Mouse (Mus musculus) Muller cell, postnatal 12 days (primary cell): Measurements from ENCODE around the gene Zer1.
A peak's percentile ranks its signal among the peaks of the same experiment; 100 is the strongest.
"Not testable (repeated sequence)": the region's sequence is repeated elsewhere in the genome, so short reads cannot be mapped to it uniquely, and the experiment has no call there.

Experiments
- DNase-seq: peaks from one replicate; pipeline ENCODE4 v3.0.0-alpha.2; 2015; ENCODE audit errors: inconsistent ontology term

Gene Zer1

DNA sequence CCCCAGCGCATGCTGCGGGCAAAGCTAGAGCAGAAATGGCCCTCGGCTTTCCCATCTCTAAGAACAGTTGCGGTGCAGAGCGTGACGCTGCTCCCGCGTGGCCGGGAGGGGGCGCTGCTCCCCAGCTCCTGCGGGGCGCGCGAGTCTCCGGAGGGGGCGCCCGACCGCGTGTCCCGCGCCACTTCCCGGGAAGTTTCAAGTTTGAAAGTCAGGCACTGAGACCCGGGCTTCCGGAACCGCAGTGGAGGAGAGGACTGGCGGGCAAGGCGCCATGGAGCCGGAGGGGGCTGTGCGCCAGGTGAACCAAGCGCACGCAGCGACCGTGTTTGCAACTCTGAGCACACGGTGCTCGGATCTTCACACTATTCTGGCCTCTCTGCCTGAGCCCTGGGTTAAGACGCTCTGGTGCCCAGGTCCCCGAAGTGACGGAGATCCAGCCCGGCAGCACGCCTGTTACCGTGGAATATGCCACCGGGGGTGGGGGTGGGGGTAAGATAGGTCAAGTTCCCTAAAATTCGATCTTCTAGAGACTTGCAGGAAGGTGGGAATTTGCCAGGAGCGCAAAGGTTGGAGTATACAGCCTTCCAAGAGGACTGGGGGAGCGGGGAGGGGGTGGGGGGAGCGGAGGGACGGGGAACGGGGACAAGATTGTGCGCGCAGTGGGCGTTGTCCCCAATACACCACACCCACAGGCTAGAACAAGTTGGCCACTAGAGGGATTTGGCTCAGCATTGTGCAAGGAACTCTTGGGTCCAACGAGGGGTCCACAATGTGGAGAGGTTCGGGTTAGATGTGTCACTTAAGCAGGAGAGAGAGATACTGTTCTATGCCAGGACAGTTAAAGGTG is 46.7 kb downstream of the Zer1 start, which contains the start of gene Pkn3:
Pkn3 (plus strand) TSS at position 183 of the 847 bp plus-strand sequence.
- DNase-seq = peak; percentile 87

DNA sequence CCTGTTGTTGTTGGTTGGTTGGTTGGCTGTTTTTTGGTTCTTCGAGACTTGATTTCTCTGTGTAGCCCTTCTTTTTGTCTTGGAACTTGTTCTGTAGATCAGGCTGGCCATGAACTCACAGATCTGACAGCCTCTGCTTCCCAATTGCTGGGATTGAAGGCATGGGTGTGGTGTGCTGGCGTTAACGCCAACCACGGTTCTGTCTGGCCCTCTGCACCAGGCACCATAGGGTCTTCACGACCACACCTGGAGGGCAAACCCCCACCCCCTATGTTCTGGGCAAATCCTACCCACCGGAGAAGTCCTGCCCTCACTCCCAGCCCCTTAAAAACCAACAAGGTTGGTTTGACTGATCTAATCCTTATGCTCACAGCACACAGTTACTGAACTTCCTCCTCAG is 47.4 kb downstream of the Zer1 start:
- DNase-seq = no peak

DNA sequence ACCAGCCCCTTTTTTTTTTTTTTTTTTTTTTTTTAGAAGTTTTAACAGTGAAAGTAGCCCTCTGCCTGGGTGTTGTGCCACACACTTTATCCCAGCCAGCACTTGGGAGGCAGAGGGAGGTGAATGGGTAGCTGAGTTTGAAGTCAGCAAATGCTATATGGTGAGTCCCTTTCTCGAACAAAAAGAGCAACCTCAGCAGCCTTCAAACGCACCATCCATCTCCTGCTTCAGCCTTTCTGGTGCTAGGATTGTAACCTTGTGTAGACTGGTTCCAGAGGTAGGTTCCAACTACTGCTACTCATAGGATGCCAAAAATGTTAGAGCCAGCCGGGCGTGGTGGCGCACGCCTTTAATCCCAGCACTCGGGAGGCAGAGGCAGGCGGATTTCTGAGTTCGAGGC is 47.9 kb downstream of the Zer1 start:
- no peak for DNase-seq

DNA sequence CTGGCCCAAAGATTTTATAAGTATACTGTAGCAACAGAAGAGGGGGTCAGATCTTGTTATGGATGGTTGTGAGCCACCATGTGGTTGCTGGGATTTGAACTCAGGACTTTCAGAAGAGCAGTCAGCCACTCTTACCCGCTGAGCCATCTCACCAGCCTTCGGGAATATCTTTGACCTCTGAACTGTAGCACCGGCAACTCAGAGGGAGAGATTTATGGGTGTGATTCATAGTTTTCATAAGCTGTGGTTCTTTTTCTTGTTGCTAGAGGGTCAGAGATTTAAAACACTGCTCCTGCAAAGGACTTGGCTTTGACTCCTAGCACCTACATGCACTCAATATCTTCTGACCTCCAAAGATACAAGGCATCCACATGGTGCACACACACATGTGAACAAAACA is 48.8 kb downstream of the Zer1 start:
- no peak for DNase-seq

DNA sequence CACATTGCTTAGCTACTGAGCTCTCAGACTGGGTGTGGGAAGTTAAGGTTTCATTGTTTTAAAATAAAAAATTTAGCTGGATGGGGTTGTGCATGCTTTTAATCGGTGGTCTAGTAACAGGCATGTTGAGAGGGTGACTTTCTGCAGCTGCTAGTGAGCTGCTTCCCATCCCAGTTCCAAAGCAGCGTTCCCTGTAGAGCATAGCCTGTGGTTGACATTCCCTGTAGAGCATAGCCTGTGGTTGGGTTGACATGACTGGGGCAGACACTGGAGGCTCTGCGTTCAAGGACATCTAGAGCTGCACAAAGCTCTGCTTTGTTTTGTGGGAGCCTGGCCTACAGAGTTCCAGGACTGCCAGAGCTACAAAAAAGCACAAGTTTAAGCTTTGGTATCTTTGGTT is 51.1 kb downstream of the Zer1 start:
- no peak for DNase-seq

DNA sequence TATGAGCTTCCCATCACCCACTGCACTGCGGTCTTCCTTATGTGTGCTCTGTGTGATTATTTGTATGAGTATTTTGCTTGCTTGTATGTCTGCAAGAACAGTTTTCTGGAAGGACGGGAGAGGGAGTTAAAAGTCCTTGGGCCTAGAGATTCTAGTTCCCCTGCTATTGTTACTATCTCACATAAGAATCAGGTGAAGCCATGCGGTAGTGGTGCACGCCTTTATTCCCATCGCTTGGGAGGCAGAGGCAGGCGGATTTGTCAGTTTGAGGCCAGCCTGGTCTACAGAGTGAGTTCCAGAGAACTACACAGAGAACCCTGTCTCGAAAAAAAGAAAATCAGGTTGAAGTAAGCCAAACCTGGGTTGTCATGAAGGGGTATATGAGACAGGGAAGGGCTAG is 51.5 kb downstream of the Zer1 start:
- DNase-seq = no peak

DNA sequence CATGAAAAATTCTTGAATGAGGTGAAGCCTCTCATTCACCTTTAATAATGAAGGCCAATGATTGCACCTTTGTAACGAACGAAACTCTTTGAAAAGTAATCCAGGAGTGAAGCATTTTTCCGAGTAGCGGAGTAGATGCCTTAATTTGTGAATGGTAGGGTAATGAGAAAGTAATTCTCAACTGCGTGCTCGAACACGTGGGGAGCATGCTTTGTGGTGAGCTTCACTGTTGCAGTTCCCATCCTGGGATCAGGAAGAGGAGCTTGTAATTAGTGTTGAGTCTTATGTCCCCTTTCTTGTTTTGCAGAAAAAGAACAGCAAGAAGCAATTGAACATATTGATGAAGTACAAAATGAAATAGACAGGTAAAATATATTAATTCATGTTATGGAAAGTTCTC is 56.4 kb downstream of the Zer1 start:
- DNase-seq = no peak

DNA sequence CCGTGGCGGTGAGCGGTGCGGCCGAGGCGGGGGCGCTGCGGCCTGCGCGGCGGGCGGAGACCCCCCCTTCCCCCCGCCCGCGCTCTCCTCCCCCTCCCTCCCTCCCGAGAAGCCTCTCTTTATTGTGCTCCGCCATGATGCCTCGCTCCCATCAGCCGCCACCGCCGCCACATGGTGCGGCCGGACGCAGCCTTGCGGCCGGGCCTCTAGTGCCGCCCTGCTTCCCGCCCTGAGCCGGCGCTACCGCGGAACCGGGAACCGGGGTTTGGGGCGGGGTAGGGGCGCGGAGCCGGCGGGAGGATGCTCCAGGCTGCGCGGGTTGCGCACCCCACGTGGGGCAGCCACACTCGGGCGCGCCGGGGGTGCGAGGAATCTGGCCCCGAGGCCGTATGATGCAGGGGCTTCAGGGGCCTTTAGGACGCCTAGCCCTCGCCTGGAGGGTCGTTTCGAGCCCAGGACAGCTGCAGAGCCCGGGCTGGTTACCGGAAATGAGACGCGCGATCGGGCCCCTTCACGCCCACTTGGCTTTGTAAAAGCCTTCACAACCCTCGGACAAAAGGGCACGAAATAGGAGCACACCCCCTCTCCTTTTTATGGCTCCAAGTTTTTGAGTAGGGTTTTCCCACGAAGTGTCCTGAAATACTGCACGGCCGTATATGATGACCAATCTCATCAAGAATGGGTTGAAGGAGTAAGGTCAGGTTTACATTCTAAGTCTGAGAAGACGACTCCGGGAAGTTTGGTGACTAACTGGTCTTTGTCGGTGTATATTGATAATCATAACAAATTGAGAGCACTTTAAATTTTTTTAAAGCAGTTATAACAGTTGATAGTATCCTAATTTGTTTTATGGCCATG is 57.1 kb downstream of the Zer1 start:
- peak; percentile 50 for DNase-seq

DNA sequence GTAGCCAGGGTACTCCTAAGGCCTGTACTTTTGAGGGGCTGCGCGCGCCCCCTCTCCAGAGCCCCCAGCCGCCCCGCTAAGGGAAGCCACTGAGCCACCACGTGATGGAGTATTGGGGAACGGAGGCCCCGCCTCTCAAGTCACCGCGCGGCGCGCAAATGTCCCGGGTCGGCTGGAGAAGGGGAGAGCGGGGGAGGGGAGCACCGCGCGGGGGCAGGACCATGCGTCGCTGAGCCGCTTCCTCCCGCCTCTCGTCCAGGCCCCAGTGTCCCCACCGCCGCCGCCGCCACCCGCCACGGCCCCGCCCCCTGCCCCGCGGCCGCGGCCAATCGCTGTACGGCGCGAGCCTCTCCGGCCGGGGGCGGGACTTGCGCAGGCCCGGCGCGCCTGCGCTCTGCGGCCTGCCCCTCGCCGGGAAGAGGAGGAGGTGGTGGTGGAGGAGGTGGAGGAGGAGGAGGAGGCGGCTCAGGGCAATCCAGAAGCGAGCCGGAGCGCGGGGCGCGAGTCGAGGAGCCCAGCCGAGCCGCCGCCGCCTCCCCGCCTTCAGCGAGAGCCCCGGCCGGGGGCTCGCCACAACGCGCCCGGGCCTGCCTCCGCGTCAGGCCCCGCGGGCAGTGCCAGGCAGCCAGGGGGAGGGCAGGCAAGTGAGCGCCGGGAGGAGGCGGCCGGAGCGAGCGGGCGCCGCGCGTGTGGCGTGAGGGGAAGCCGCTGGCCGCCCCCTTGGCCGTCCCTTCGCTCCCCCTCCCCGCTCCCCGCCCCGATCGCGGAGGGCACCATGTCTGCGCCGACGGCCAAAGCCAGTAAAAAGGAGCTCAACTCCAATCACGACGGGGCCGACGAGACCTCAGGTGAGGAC is 58.1 kb downstream of the Zer1 start:
- peak; percentile 98 for DNase-seq

DNA sequence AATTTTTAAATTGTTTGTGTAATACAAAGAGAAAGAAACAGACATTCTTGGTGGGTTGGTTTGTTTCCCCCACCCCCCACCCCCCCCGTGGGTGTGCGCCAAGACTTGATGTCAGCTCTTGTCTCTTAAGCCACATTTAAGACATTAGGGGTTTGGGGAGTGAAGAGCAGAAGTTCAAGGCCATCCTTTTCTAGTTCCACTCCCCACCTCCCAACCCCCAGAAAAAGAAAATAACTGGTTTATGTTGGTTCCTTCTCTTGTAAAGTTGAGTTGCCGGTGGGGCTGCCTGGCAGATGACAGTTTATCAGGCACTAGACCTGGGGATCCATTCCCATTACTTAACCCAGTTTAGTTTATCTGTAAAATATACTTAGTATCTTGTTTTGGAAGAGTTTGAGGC is 60.1 kb downstream of the Zer1 start:
- DNase-seq = no peak

DNA sequence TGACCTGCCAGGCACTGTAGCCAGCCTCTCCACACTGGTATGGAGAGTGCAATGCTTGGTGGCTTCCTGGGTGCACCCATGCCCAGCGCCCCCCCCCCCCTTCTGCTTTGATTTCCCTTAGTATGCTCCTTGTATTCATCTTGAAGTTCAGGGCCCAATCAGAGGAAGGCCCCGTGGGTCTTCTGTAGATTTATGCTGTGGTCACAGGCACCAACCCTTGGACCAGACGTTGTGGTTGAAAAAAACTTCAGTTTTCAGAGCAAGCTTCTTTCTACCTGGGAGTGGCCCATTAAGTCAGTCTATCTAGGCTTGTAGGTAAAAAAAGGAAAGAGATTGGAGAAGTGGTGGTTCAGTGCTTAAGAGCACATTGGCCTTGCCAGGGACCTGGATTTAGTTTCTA is 60.6 kb downstream of the Zer1 start:
- no peak for DNase-seq

DNA sequence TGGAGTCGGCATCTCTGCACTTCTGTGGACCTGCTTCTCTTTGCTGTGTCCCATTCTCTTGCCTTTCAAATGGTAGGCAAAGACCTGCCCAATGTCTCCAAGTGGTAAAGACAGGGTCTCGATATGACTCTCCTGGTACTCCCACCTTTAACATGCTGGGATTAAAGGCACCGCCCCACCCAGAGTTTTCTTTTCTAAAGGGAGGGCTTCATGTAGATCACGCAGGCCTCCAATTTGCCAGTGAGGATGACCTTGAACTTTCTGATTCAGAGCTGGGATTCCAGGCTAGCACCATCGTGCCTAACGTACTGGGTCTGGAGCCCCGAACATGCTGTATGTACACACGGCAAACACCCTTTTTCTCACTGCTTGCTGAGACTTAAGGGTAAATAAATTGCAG is 61.1 kb downstream of the Zer1 start:
- DNase-seq = no peak

DNA sequence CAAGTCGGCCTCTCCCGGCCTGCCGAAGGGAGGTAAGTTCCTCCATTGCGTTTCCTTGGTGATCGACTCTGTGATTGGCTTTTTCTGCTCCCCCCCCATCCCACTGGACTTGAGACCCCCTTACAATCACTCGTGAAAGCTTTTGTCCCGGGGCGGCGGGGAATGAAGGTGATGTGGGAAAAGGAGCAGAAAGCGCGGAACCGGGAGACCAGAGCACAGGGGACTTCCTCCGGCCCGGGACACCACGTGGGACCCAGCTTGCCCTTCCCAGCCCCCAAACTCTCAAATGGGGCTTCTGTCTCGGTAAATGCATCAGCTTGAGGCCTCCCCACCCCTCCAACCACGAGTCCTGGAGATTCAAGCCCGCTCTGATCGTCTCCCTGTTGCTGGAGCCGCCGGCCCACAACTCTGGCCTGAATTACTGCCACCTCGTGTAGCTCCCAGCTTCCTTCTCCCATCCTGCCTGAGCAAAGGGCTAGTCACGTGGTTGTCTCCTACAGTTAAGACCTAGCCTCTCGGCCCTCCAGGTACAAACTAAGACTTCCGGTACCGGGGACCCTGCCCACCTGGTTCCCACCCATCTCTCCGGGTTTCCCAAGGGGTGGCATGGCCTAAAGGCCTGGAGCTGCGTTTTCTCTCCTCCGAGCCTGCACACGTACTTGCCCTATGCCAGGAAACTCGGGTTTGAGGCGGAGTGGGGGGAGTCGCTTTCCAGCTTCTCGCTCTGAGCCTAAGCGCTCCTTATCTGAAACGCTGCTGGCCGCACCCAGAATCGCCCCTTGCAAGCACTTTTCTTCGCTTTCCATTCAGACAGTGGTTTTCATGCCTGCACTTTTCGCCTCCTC is 61.9 kb downstream of the Zer1 start:
- DNase-seq = peak; percentile 78

DNA sequence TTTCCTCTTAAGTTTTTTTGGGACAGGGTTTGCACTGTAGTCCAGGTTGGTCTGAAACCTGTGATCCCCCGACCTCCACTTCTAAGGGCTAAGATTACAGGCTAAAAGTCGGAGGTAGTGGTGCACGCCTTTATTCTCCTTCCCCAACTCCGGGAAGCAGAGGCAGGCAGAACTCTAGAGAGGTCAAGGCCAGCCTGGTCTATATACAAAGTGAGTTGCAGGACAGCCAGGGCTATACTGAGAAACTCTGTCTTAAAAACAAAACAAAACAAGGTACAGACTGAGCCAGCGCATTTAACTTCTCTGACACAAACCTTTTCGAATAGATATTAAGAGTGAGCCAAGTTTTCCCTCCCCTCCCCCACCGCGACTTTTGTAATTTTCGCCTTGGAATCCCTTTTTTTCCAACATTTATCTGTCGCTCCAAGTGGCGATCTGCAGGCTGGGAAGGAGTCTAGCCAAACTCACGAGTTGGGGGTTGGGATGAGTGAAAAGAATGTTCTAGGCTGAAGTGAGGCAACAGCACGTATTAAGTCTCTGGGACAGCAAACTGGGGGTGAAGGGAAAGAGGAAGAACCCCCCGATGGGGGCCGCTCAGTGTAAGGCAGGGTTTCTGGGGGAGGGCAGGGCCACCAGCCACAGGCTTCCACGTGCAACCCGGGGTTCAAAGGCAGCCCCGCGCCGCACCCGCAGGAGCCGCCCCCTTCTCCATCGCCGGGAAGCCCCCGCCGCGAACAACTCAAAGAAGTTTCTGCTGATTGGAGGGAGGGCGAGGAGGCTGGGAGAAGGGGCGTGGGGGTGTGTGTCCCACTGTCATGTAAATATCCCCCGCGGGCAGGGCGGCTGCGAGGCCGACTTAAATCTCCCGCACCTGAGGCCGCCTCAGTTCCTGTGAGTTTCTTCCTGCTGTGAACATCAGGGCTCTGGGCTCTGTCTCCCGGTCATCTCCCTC is 62.9 kb downstream of the Zer1 start:
- peak; percentile 71 for DNase-seq

DNA sequence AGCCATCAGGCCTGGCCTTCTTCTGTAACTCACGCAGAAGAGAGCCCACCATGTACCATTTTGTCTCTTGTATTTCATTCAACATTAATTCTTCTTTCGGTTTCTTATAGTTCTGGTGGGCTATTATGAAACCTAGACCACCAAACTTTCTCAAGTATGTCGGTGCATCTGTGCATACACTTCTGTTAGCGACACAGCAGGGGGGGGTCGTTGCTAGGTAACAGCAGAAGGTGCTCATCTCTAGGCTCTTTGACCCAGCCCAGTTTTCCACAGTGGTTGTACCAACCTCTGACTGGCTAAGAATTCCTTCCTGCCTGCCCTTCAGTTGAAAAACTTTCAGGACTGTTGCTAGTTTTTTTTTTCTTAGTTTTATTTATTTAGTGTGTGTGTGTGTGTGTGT is 66.0 kb downstream of the Zer1 start:
- no peak for DNase-seq

DNA sequence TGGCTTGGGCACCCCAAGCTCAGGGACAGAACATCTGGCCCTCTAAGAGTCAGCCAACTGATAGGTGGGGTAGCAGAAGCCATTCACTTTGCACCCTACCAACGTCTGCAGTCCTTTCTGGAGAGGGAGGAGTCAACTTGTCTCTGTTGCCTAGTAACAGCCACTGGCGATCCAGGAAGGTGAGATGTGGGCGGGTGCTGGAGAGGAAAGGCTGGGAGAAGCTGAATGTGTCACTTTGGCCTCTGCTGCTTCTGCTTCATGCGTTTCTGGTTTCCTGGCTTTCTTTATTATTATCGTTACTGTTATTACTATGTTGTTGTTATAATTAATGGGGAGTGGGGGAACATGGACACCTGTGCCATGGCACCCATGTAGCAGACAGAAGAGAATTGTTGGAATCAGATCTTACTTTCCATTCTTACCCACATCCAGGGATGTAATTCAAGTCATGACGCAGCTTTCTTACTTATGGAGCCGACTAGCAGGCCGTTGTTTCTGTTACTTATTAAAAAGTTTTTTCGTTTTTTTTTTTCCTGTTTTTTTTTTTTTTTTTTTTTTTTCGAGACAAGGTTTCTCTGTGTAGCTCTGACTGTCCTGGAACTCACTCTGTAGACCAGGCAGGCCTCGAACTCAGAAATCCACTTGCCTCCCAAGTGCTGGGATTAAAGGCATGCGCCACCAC is 67.0 kb downstream of the Zer1 start, which contains the start of gene Set:
Set (plus strand) TSS at position 156 of the 682 bp plus-strand sequence.
- no peak for DNase-seq

DNA sequence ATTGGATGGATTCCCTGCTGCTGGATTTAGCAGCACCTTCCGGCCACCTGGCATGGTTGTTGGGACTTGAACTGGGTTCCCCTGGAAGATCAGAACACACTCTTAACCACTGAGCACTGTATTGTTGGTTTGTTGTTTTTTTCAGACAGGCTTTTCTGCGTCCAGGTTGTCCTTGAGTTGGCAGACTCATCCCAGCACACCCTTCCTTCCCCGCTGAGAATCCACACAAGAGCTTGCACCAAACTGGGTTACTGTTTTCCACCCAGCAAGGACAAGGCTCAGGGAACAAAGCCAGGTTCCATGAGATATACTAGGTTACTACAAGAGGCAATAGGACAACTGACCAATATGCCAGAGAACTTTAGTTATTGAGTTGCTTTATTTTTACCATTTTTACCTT is 67.6 kb downstream of the Zer1 start:
- DNase-seq = no peak

DNA sequence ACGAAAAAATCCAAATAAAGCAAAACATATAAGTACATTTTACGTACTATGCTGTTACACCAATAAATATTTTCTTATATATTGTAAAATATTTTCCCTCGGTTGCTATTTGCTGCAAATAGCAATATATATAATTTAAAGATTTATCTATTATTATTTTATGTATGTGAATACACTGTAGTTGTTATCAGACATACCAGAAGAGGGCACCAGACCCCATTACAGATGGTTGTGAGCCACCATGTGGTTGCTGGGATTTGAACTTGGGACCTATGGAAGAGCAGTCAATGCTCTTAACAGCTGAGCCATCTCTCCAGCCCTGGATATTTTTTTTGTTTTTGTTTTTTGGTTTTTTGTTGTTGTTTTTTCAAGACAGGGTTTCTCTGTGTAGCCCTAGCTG is 69.1 kb downstream of the Zer1 start:
- DNase-seq = not testable (repeated sequence)
